Mouse (Mus musculus): Measurements from ENCODE around the gene Pias3. TPM values are rescaled to one million over a fixed set of nuclear protein-coding genes. Genes with fewer than 3 reads are reported as not detected.

Pias3 gene
- total RNA-seq, 1 experiment, result 14.6 TPM

GRCm38 (mm10) chr3:96707903-96708683, 11.9 kb downstream of the Pias3 start, which contains the start of gene Nudt17:
TSS of gene Nudt17 (minus strand) at chr3:96708562.
- Histone ChIP-seq H3K4me3 (ENCODE audit: insufficient read depth in 1 of 2, low read depth in 1 of 2, low read length in 2 of 2, poor library complexity in 1 of 2, severe bottlenecking in 1 of 2) (peak within 1 kb of the TSS; percentile 81 to 84), H3K4me1 (ENCODE audit: control insufficient read depth in 2 of 2, insufficient read depth in 2 of 2, low read length in 2 of 2, poor library complexity in 1 of 2) (peaks cover 0 to 17% of the 10 kb centered on the region in 2 experiments; a peak in 1 of 4 replicates), H3K27ac (ENCODE audit: insufficient read depth, low read depth, low read length, poor library complexity, severe bottlenecking) (no peak within 1 kb of the TSS), H3K36me3 (ENCODE audit: control insufficient read depth, insufficient read depth, low read length, poor library complexity, severe bottlenecking) (peaks cover 36% of the 10 kb centered on the region), H3K9me3 (ENCODE audit: control insufficient read depth, insufficient read depth, low read depth, low read length) (no peaks in the 10 kb centered on the region), H3K9ac (ENCODE audit: insufficient read depth, low read depth, low read length, poor library complexity, severe bottlenecking) (peak within 1 kb of the TSS; percentile 84)
- in situ Hi-C loops (cut with MboI; ENCODE audit: low sequenced_read_pairs in 2 of 2, unreplicated experiment in 2 of 2), result loop anchor here in 1 of 2 experiments (5.0 kb wide), 1 partner anchor 41 kb away; no protein-coding TSS in a partner anchor
- DNase-seq (ENCODE audit: low read depth, low spot score), result no peak
- TF ChIP-seq ZC3H11A (IDR thresholded peaks at IDR 0.05; ENCODE audit: borderline replicate concordance, low read depth, low read length) (no peak), HCFC1 (IDR thresholded peaks at IDR 0.05; ENCODE audit: borderline replicate concordance, insufficient read depth, low read length) (no peak), CHD2 (IDR thresholded peaks at IDR 0.05; ENCODE audit: low read depth, low read length) (no peak), MAFK (IDR thresholded peaks at IDR 0.05; ENCODE audit: insufficient read depth, low read depth, low read length) (no peak), ZNF384 (IDR thresholded peaks at IDR 0.05; ENCODE audit: low read depth, low read length) (no peak)

- no peak for TF ChIP-seq ZNF384 (IDR thresholded peaks at IDR 0.05; ENCODE audit: low read depth, low read length)
- no peak for TF ChIP-seq CHD2 (IDR thresholded peaks at IDR 0.05; ENCODE audit: low read depth, low read length)
- TF ChIP-seq MAFK (IDR thresholded peaks at IDR 0.05; ENCODE audit: insufficient read depth, low read depth, low read length), result no peak
- no peak for TF ChIP-seq ZC3H11A (IDR thresholded peaks at IDR 0.05; ENCODE audit: borderline replicate concordance, low read depth, low read length)
- TF ChIP-seq HCFC1 (IDR thresholded peaks at IDR 0.05; ENCODE audit: borderline replicate concordance, insufficient read depth, low read length), result no peak
- no peak overlapping the region for H3K9ac ChIP-seq (ENCODE audit: insufficient read depth, low read depth, low read length, poor library complexity, severe bottlenecking)
- no peaks in the 10 kb centered on the region for H3K9me3 ChIP-seq (ENCODE audit: control insufficient read depth, insufficient read depth, low read depth, low read length)
- peaks cover 0 to 12% of the 10 kb centered on the region in 2 experiments; a peak in 1 of 4 replicates for H3K4me1 ChIP-seq (ENCODE audit: control insufficient read depth in 2 of 2, insufficient read depth in 2 of 2, low read length in 2 of 2, poor library complexity in 1 of 2)
- no peak for DNase-seq (ENCODE audit: low read depth, low spot score)
- H3K36me3 ChIP-seq (ENCODE audit: control insufficient read depth, insufficient read depth, low read length, poor library complexity, severe bottlenecking), result peaks cover 34% of the 10 kb centered on the region
- H3K4me3 ChIP-seq (ENCODE audit: insufficient read depth in 1 of 2, low read depth in 1 of 2, low read length in 2 of 2, poor library complexity in 1 of 2, severe bottlenecking in 1 of 2), result no peak overlapping the region; a peak in 1 of 4 replicates
- H3K27ac ChIP-seq (ENCODE audit: insufficient read depth, low read depth, low read length, poor library complexity, severe bottlenecking), result no peak overlapping the region
- in situ Hi-C loops (cut with MboI; ENCODE audit: low sequenced_read_pairs in 2 of 2, unreplicated experiment in 2 of 2), result loop anchor here in 1 of 2 experiments (5.0 kb wide), 1 partner anchor 41 kb away; no protein-coding TSS in a partner anchor
These were observed 12.5 kb downstream of the Pias3 start for GRCm38 (mm10) chr3:96708684-96709064.

GRCm38 (mm10) chr3:96714286-96714685, 18.1 kb downstream of the Pias3 start:
- Histone ChIP-seq H3K4me3 (ENCODE audit: insufficient read depth in 1 of 2, low read depth in 1 of 2, low read length in 2 of 2, poor library complexity in 1 of 2, severe bottlenecking in 1 of 2) (no peak overlapping the region), H3K36me3 (ENCODE audit: control insufficient read depth, insufficient read depth, low read length, poor library complexity, severe bottlenecking) (peaks cover 34% of the 10 kb centered on the region), H3K9ac (ENCODE audit: insufficient read depth, low read depth, low read length, poor library complexity, severe bottlenecking) (no peak overlapping the region), H3K9me3 (ENCODE audit: control insufficient read depth, insufficient read depth, low read depth, low read length) (no peaks in the 10 kb centered on the region), H3K27ac (ENCODE audit: insufficient read depth, low read depth, low read length, poor library complexity, severe bottlenecking) (no peak overlapping the region), H3K4me1 (ENCODE audit: control insufficient read depth in 2 of 2, insufficient read depth in 2 of 2, low read length in 2 of 2, poor library complexity in 1 of 2) (peaks cover 0 to 1% of the 10 kb centered on the region in 2 experiments; a peak in 1 of 4 replicates)
- no peak for DNase-seq (ENCODE audit: low read depth, low spot score)
- in situ Hi-C loops (cut with MboI; ENCODE audit: low sequenced_read_pairs in 2 of 2, unreplicated experiment in 2 of 2), result no loop called here
- TF ChIP-seq ZNF384 (IDR thresholded peaks at IDR 0.05; ENCODE audit: low read depth, low read length) (no peak), HCFC1 (IDR thresholded peaks at IDR 0.05; ENCODE audit: borderline replicate concordance, insufficient read depth, low read length) (no peak), ZC3H11A (IDR thresholded peaks at IDR 0.05; ENCODE audit: borderline replicate concordance, low read depth, low read length) (no peak), MAFK (IDR thresholded peaks at IDR 0.05; ENCODE audit: insufficient read depth, low read depth, low read length) (no peak), CHD2 (IDR thresholded peaks at IDR 0.05; ENCODE audit: low read depth, low read length) (no peak)

- H3K36me3 ChIP-seq (ENCODE audit: control insufficient read depth, insufficient read depth, low read length, poor library complexity, severe bottlenecking), result peaks cover 32% of the 10 kb centered on the region
- H3K9ac ChIP-seq (ENCODE audit: insufficient read depth, low read depth, low read length, poor library complexity, severe bottlenecking), result no peak overlapping the region
- H3K4me3 ChIP-seq (ENCODE audit: insufficient read depth in 1 of 2, low read depth in 1 of 2, low read length in 2 of 2, poor library complexity in 1 of 2, severe bottlenecking in 1 of 2), result no peak overlapping the region
- peaks cover 0 to 4% of the 10 kb centered on the region in 2 experiments; a peak in 1 of 4 replicates for H3K4me1 ChIP-seq (ENCODE audit: control insufficient read depth in 2 of 2, insufficient read depth in 2 of 2, low read length in 2 of 2, poor library complexity in 1 of 2)
- in situ Hi-C loops (cut with MboI; ENCODE audit: low sequenced_read_pairs in 2 of 2, unreplicated experiment in 2 of 2), result no loop called here
- TF ChIP-seq HCFC1 (IDR thresholded peaks at IDR 0.05; ENCODE audit: borderline replicate concordance, insufficient read depth, low read length), result no peak
- TF ChIP-seq ZNF384 (IDR thresholded peaks at IDR 0.05; ENCODE audit: low read depth, low read length), result no peak
- no peak for TF ChIP-seq MAFK (IDR thresholded peaks at IDR 0.05; ENCODE audit: insufficient read depth, low read depth, low read length)
- TF ChIP-seq CHD2 (IDR thresholded peaks at IDR 0.05; ENCODE audit: low read depth, low read length), result no peak
- no peak for TF ChIP-seq ZC3H11A (IDR thresholded peaks at IDR 0.05; ENCODE audit: borderline replicate concordance, low read depth, low read length)
- no peak overlapping the region for H3K27ac ChIP-seq (ENCODE audit: insufficient read depth, low read depth, low read length, poor library complexity, severe bottlenecking)
- DNase-seq (ENCODE audit: low read depth, low spot score), result no peak
- no peaks in the 10 kb centered on the region for H3K9me3 ChIP-seq (ENCODE audit: control insufficient read depth, insufficient read depth, low read depth, low read length)
These were observed 19.7 kb downstream of the Pias3 start for GRCm38 (mm10) chr3:96715854-96716253.
